Mouse (Mus musculus) forebrain, embryonic 12.5 days (tissue): ENCODE measurements around the gene Arhgef18. TPM values are rescaled to one million over a fixed set of nuclear protein-coding genes. Genes with fewer than 3 reads are reported as not detected.

Source experiments
- ATAC-seq: fragments of 200-750 bp; cut with Nextera tagmentation; 2 replicates; pipeline ENCODE4 v1.8.0; 2017; ENCODE audit warnings: moderate TSS enrichment; ENCODE audit not compliant: low FRiP score
- H3K27ac ChIP-seq: fragments of 300-500 bp; sonication (generic); 2 replicates; pipeline ENCODE4 v1.5.1; 2016; ENCODE audit warnings: mild to moderate bottlenecking
- H3K27me3 ChIP-seq: fragments of 300-500 bp; sonication (generic); 2 replicates; pipeline ENCODE4 v1.6.1; 2016; ENCODE audit warnings: mild to moderate bottlenecking
- H3K36me3 ChIP-seq: fragments of 300-500 bp; sonication (generic); replicated peaks from 2 replicates; pipeline ENCODE4 v1.6.1; 2016; ENCODE audit warnings: mild to moderate bottlenecking
- H3K4me1 ChIP-seq: fragments of 300-500 bp; sonication (generic); 2 replicates; pipeline ENCODE4 v1.6.1; 2016
- H3K4me2 ChIP-seq: fragments of 300-500 bp; sonication (generic); 2 replicates; pipeline ENCODE4 v1.6.1; 2016; ENCODE audit warnings: mild to moderate bottlenecking, moderate library complexity
- H3K4me3 ChIP-seq: fragments of 300-500 bp; sonication (generic); replicated peaks from 2 replicates; pipeline ENCODE4 v1.5.1; 2016; ENCODE audit warnings: mild to moderate bottlenecking
- H3K9ac ChIP-seq: fragments of 300-500 bp; sonication (generic); 2 replicates; pipeline ENCODE4 v1.6.1; 2016; ENCODE audit warnings: mild to moderate bottlenecking
- H3K9me3 ChIP-seq: fragments of 300-500 bp; sonication (generic); 2 replicates; pipeline ENCODE4 v1.6.1; 2016
- WGBS: fragments of 180-500 bp; shearing (Covaris S2); methylation state at CpG from one replicate; pipeline ENCODE4 v1.1.7; 2016; 5-methylcytosine and 5-hydroxymethylcytosine counted together
- polyA plus RNA-seq: library from polyadenylated mRNA; unstranded; fragments of >200 nt; fragmentation: Nextera tagmentation; extraction: Ambion mirVana; gene quantifications from 2 replicates; pipeline ENCODE4 v1.2.1, GENCODE M21; 2016

Gene Arhgef18
- polyA plus RNA-seq, 1 experiment from 2014 or later = 13.4 TPM

- no peak overlapping the region for H3K4me3 ChIP-seq
- WGBS = 89% methylated on average over 3 of the region's 3 CpGs
- no peak overlapping the region for H3K9ac ChIP-seq
- no peaks in the 10 kb centered on the region for H3K36me3 ChIP-seq
- H3K4me2 ChIP-seq = no peak overlapping the region
- no peaks in the 10 kb centered on the region for H3K27me3 ChIP-seq
- ATAC-seq = no peak
- H3K9me3 ChIP-seq = no peaks in the 10 kb centered on the region
- H3K27ac ChIP-seq = no peak overlapping the region
- no peaks in the 10 kb centered on the region for H3K4me1 ChIP-seq
Measured at GRCm38 (mm10) chr8:3407417-3407816, 14.6 kb downstream of the Arhgef18 start.

GRCm38 (mm10) chr8:3411085-3411484 lies 18.3 kb downstream of the Arhgef18 start:
- H3K4me2 ChIP-seq = no peak overlapping the region
- no peaks in the 10 kb centered on the region for H3K27me3 ChIP-seq
- no peaks in the 10 kb centered on the region for H3K36me3 ChIP-seq
- H3K9me3 ChIP-seq = no peaks in the 10 kb centered on the region
- ATAC-seq = no peak
- H3K9ac ChIP-seq = no peak overlapping the region
- no peak overlapping the region for H3K27ac ChIP-seq
- 83% methylated on average over 2 of the region's 2 CpGs for WGBS
- H3K4me3 ChIP-seq = no peak overlapping the region
- H3K4me1 ChIP-seq = peaks cover 17% of the 10 kb centered on the region

GRCm38 (mm10) chr8:3411901-3412301 lies 19.1 kb downstream of the Arhgef18 start:
- H3K36me3 ChIP-seq = no peaks in the 10 kb centered on the region
- H3K27ac ChIP-seq = no peak overlapping the region
- H3K4me2 ChIP-seq = no peak overlapping the region
- peaks cover 25% of the 10 kb centered on the region for H3K4me1 ChIP-seq
- no peaks in the 10 kb centered on the region for H3K27me3 ChIP-seq
- 91% methylated on average over 7 of the region's 7 CpGs for WGBS
- H3K4me3 ChIP-seq = no peak overlapping the region
- no peak overlapping the region for H3K9ac ChIP-seq
- H3K9me3 ChIP-seq = no peaks in the 10 kb centered on the region
- no peak for ATAC-seq

GRCm38 (mm10) chr8:3412816-3413215 lies 20.0 kb downstream of the Arhgef18 start:
- Histone ChIP-seq H3K9me3 (no peaks in the 10 kb centered on the region), H3K27me3 (no peaks in the 10 kb centered on the region), H3K4me1 (peaks cover 35% of the 10 kb centered on the region), H3K36me3 (no peaks in the 10 kb centered on the region), H3K4me3 (no peak overlapping the region), H3K4me2 (no peak overlapping the region), H3K27ac (no peak overlapping the region), H3K9ac (no peak overlapping the region)
- 94% methylated on average over 1 of the region's 1 CpGs for WGBS
- ATAC-seq = no peak

GRCm38 (mm10) chr8:3414639-3415190 lies 21.9 kb downstream of the Arhgef18 start:
- 47% methylated on average over 6 of the region's 6 CpGs for WGBS
- Histone ChIP-seq H3K27ac (no peak overlapping the region), H3K9ac (no peak overlapping the region), H3K4me2 (no peak overlapping the region), H3K27me3 (no peaks in the 10 kb centered on the region), H3K4me3 (no peak overlapping the region), H3K9me3 (no peaks in the 10 kb centered on the region), H3K4me1 (peaks cover 41% of the 10 kb centered on the region), H3K36me3 (no peaks in the 10 kb centered on the region)
- ATAC-seq = no peak

GRCm38 (mm10) chr8:3415259-3415658 lies 22.5 kb downstream of the Arhgef18 start:
- H3K4me3 ChIP-seq = no peak overlapping the region
- no peaks in the 10 kb centered on the region for H3K27me3 ChIP-seq
- H3K9ac ChIP-seq = no peak overlapping the region
- peaks cover 41% of the 10 kb centered on the region for H3K4me1 ChIP-seq
- H3K27ac ChIP-seq = no peak overlapping the region
- 74% methylated on average over 4 of the region's 4 CpGs for WGBS
- no peak for ATAC-seq
- no peaks in the 10 kb centered on the region for H3K36me3 ChIP-seq
- no peaks in the 10 kb centered on the region for H3K9me3 ChIP-seq
- no peak overlapping the region for H3K4me2 ChIP-seq

GRCm38 (mm10) chr8:3415661-3416060 lies 22.9 kb downstream of the Arhgef18 start:
- Histone ChIP-seq H3K9ac (no peak overlapping the region), H3K4me2 (no peak overlapping the region), H3K4me1 (peaks cover 41% of the 10 kb centered on the region), H3K27me3 (no peaks in the 10 kb centered on the region), H3K4me3 (no peak overlapping the region), H3K36me3 (no peaks in the 10 kb centered on the region), H3K27ac (no peak overlapping the region), H3K9me3 (no peaks in the 10 kb centered on the region)
- 89% methylated on average over 6 of the region's 6 CpGs for WGBS
- no peak for ATAC-seq

GRCm38 (mm10) chr8:3416846-3417245 lies 24.0 kb downstream of the Arhgef18 start:
- Histone ChIP-seq H3K27me3 (no peaks in the 10 kb centered on the region), H3K27ac (no peak overlapping the region), H3K4me3 (no peak overlapping the region), H3K4me1 (peaks cover 41% of the 10 kb centered on the region), H3K9ac (no peak overlapping the region), H3K4me2 (0 out of 2 replicates have a peak overlapping the region, but pooled peaks have one; percentile 4), H3K36me3 (no peaks in the 10 kb centered on the region), H3K9me3 (no peaks in the 10 kb centered on the region)
- 21% methylated on average over 4 of the region's 4 CpGs for WGBS
- ATAC-seq = no peak

- H3K9ac ChIP-seq = no peak overlapping the region
- H3K27me3 ChIP-seq = no peaks in the 10 kb centered on the region
- peak overlapping the region; percentile 4; the same call in 1 of the 2 replicates for H3K4me2 ChIP-seq
- H3K27ac ChIP-seq = 0 out of 2 replicates have a peak overlapping the region, but pooled peaks have one; percentile 46
- H3K4me1 ChIP-seq = peaks cover 41% of the 10 kb centered on the region
- 3% methylated on average over 8 of the region's 8 CpGs for WGBS
- H3K36me3 ChIP-seq = no peaks in the 10 kb centered on the region
- ATAC-seq = peak; percentile 62
- no peak overlapping the region for H3K4me3 ChIP-seq
- H3K9me3 ChIP-seq = no peaks in the 10 kb centered on the region
Measured at GRCm38 (mm10) chr8:3417455-3417854, 24.6 kb downstream of the Arhgef18 start.

GRCm38 (mm10) chr8:3418101-3418500 lies 25.3 kb downstream of the Arhgef18 start:
- WGBS = 88% methylated on average over 1 of the region's 1 CpGs
- no peak overlapping the region for H3K4me3 ChIP-seq
- H3K27me3 ChIP-seq = no peaks in the 10 kb centered on the region
- no peak overlapping the region for H3K27ac ChIP-seq
- H3K4me1 ChIP-seq = peaks cover 41% of the 10 kb centered on the region
- H3K4me2 ChIP-seq = no peak overlapping the region
- H3K9me3 ChIP-seq = no peaks in the 10 kb centered on the region
- H3K36me3 ChIP-seq = no peaks in the 10 kb centered on the region
- H3K9ac ChIP-seq = no peak overlapping the region
- no peak; the same call in 1 of the 2 replicates for ATAC-seq

GRCm38 (mm10) chr8:3420105-3420706 lies 27.4 kb downstream of the Arhgef18 start:
- peaks cover 30% of the 10 kb centered on the region for H3K4me1 ChIP-seq
- WGBS = 86% methylated on average over 10 of the region's 10 CpGs
- ATAC-seq = no peak
- no peak overlapping the region for H3K4me2 ChIP-seq
- H3K4me3 ChIP-seq = no peak overlapping the region
- no peaks in the 10 kb centered on the region for H3K36me3 ChIP-seq
- no peaks in the 10 kb centered on the region for H3K27me3 ChIP-seq
- H3K9ac ChIP-seq = no peak overlapping the region
- no peak overlapping the region for H3K27ac ChIP-seq
- no peaks in the 10 kb centered on the region for H3K9me3 ChIP-seq

GRCm38 (mm10) chr8:3421507-3421906 lies 28.7 kb downstream of the Arhgef18 start:
- no peak overlapping the region for H3K4me3 ChIP-seq
- H3K9ac ChIP-seq = no peak overlapping the region
- WGBS = 93% methylated on average over 5 of the region's 5 CpGs
- no peaks in the 10 kb centered on the region for H3K36me3 ChIP-seq
- no peak overlapping the region for H3K4me2 ChIP-seq
- no peak for ATAC-seq
- peaks cover 20% of the 10 kb centered on the region for H3K4me1 ChIP-seq
- no peak overlapping the region for H3K27ac ChIP-seq
- H3K27me3 ChIP-seq = no peaks in the 10 kb centered on the region
- H3K9me3 ChIP-seq = no peaks in the 10 kb centered on the region

GRCm38 (mm10) chr8:3425217-3425616 lies 32.4 kb downstream of the Arhgef18 start:
- H3K4me2 ChIP-seq = no peak overlapping the region
- no peaks in the 10 kb centered on the region for H3K27me3 ChIP-seq
- H3K36me3 ChIP-seq = peaks cover 17% of the 10 kb centered on the region
- H3K27ac ChIP-seq = no peak overlapping the region
- H3K9ac ChIP-seq = no peak overlapping the region
- H3K4me1 ChIP-seq = no peaks in the 10 kb centered on the region
- H3K4me3 ChIP-seq = no peak overlapping the region
- ATAC-seq = no peak
- WGBS = 95% methylated on average over 5 of the region's 5 CpGs
- H3K9me3 ChIP-seq = no peaks in the 10 kb centered on the region
